Mouse (Mus musculus) CD8-positive naive resting alpha-beta T cell, adult 2 months (primary cell): ENCODE results near the gene Erg.

ENCODE experiments used
- DNase-seq, 2 experiments: peaks; one replicate each; pipeline ENCODE4 v3.0.0; 2022; ENCODE audit warnings: low read depth in 2 of 2, low spot score in 2 of 2

Erg gene

DNA sequence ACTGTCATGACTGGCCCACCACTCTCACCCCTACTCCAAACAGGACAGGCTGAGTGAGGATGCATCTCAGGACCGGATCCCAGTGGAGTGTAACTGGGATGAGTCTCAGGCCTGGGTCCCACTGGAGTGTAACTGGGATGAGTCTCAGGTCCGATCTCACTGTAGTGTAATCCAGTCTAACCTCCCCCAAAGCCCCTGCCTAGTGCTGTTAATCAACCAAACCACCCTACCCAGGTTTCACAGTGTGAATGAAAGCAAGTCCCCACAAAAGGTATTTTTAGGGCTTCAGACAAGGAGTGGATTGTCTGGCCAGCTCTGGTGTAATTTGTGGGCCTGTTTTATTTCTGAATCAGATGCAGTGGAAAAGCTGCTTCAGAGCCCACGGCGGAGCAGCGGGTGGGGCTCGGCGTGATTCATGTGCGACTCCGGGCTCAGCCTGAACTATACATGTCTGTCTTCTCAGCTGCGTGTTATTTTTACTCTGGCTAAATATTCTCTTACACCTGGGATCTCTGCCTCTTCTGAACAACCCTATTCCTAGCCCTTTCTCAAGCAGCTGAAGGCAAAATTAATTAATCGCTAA is 187.5 kb downstream of the Erg start:
- no peak for DNase-seq

DNA sequence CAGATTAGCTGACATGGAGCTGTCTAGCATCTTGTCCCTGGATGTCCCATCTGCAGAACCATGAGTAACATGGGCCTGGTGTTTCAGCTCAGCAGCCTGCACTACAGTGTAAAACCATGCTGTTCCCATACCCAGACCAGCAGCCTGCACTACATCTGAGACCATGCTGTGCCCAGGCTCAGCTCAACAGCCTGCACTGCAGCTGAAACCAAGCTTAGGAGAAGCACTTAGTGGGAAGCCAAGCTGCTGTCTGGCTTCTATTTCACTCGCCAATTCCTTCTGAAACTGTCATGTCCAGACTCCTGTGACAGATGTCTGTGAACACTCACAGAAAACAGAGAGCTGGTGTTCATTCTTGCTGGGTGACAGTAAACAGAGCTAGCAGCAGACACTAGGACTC is 195.6 kb downstream of the Erg start:
- DNase-seq, result no peak

DNA sequence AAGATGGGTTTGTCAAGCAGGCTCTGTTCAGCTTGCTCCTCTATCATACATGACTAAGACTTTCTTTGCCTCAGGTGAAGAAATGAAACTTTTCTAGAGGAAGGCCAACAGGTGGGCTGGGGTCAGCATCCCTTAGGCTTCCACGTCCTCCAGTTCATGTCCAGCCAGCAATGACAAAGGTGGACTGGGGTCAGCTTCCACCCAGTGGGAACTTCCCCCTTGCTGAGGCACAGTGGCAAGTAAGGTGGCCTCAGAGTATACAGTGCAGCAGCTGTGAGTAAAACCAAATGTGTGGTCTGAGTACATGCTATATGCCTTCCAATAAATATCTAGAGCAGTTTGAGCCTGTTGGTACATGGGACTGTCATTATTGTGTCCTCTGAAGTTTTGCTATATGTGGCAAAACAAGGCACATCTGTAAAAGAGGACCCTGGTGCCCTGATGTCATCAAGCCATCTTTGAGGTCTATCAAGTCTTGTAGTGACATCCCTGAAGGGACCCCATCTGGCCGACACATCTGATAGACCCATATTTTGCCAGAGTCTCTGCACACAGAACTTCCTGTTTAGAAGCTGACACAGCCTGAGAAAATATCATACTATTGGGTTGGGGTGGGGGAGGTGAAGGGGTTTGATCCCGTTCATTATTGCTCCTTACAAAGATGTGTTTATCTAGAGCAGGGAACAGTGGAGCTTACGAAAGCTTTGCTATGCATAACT is 197.4 kb downstream of the Erg start:
- DNase-seq, result no peak

DNA sequence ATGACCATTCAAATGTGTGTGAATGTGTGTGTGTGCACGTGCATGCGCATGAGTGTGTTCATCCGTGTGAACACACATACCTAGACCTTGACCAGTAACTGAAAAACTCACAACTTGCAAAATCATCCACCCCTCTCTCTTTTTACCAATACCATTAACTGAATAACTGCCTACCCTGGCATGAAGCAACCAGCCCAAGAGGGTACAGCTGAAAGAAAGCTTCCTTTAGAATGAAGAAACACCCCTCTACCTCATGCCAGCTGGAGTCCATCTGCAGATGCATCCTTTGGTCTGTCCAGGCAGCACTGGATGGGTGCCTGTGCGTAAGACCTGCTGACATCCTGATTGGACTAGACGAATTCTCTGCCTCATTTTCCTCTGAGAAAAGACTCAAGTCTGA is 198.1 kb downstream of the Erg start:
- DNase-seq, result no peak

DNA sequence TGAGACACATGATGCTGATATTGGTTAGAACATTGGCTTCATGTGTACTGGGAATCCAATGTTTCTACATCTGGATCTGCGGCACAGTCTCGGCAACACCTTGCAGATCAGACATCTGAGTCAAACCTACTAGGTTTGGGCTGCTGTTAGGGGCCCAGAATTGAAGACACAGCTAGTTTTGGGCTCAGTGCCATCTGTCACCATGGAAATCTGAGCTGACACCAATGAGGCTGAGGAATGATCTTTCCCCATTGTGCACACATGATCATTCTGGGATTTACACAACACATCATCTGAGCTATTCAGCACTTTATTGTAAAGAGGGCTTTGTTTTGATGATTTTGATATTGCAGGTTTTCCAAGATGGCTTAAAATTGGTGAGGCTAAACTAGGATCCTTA is 199.4 kb downstream of the Erg start:
- DNase-seq, result no peak

DNA sequence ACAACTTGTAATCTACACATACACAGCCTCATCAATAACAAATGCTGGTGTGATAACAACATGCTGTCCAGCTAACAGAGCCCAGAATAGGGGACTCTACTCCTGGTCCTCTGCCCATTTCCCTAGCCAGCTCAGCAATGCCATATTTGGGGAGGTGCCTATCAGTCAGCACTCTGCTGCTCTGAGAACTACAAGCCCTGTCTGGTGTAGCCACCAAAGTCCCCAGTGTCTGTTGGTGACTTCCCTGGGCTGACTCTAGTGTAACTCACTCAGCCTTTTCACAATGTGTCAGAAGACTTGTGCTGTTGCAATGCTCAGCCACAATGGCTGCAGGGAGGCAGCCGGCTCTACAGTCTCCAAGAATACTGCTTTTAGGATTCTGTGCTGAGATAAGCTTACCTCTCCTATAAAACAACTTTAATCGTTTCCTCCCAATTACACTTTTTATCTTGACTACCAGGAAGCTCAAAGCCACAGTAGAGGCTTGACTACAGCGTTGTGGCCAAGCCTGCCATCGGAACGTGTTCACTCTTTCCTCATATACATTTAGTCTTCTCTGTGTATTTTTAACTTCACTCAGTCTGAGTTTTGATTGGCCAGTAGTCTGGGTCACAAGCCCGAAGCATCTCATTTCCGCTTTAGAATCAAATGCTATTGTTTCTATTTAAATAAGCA is 201.0 kb downstream of the Erg start:
- DNase-seq, result no peak

DNA sequence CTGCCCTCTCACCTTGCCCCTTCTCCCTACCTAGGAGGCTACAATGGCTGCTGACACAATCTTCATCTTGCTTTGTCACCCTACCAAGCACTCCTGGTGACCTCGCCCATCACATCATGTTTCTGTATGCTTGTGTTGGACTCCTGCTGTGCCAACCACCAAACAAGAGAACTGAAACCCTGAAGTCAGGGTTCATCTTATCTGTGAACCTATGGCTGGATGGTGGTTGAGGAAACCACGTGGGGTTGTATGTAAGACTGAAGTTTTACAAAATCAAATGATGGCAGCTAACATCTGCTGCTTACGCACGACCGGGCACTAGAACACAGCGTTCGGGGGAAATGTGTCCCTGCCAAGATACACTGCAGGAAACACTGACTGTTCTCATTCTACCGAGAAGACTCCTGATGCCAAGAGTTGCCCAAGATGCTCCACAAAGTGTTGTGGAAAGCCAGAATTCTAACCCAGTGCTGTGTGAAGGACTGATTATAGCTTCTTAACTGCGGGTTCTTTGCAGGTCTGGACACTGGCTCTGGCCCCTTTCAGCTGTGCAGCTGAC is 201.7 kb downstream of the Erg start:
- DNase-seq, result no peak

DNA sequence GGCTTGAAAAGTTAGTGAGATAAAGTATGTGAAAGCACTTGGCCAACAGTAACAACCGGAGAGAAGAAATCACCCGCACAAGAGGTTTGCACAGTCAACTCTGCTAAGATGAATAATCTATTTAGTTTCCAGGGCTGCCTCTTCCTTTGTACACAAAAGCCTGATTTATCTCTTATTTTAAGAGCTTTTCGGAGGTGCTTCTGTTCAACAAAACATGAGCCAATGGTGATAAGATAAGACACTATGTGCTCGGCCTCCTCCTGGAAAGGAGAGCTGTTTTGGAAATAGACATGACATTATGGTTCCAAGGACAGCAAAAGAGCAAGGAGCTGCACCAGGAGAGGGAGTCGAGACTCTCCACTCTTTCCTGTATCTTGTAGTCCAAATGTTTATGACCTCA is 204.1 kb downstream of the Erg start:
- no peak for DNase-seq

DNA sequence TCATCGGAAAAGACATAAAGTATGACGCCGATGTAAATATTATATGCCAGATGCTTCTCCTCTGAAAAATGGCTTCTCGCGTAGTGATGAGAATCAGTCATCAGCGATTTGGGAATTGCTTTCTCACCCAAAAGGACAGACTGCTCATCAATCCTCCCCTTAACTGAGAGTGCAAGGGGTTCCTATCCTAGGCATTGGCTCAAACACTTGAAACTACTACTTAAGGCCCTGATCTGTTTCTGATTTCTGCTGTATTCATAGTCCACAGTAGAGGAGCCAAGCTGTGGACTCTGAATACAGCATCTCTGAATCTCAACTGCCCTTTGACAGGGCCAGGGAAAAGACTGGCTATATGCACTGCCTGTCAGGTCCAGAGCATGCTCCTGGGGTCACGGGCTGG is 209.6 kb downstream of the Erg start:
- no peak for DNase-seq

DNA sequence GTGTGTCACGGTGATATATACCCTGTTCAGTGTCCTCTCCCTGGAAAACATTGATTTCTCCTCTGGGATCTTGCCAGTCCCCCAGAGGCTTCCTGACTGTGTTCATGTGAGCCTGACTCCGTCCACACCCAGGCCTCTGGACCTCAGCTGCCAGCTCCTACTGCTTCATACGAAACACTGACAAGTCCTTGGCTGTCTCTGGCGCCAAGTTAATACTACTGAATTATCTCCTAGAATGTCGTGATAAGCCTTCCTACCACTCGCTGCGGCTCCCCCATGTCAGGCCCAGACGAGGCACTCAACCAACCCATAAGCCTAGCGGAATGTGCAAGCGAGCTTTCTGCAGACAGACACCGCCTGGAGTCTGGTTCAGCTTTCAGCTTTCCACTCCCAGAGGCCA is 210.0 kb downstream of the Erg start:
- no peak for DNase-seq

DNA sequence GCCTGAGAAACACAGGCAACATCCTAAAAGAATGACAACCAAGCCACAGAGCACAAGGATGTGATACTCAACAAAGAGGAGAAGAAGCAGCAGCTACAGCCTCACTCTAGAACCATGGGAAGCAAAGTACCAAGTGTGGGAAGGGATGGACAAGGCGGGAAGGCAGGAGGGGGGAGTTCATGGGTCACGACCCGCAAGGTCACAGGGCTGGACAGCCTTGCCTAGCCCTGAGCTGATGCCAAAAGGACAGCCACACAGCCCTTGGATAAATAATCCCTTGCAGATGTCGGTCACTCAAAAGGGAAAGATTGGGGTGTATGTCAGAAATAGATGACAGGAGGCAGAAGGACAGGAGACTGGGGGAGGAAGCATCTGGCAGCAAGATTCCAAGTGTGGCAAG is 211.7 kb downstream of the Erg start:
- no peak for DNase-seq

DNA sequence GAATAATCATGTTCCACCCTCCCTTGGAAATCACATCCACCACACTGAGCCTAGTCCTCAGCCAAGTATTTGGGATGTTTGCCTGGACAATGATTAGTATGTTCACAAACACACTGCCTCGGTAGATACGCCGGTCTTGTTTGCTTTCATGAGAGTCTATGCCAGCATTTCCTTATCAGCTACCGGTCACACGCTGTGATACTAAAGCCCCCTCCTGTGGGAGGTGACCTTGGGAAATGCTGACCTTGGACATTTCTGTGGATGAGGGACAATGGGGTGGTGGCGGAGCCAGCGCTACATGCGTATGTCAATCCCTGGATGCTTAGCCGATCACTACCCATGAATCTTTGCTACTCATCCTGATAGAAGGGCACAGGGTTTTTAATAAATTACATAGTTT is 213.4 kb downstream of the Erg start:
- no peak for DNase-seq

DNA sequence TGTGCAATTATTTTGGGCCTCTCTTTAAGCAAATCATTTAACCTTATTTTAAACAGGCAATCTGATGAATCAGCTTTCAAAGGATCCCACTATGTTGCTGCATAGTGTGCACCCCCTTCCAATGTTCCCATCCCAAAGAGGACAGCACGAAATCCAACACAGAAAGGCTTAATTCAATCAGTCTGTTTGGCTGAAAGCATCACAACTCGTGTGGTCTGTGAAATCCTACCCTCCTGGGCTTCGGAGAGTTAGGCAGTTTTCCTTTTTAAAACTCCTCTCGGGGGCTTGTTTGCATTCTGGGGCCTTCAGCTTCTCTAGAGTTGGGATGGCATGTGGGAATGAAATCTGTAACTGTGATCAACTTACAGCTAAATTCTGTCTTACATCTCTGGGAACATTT is 214.7 kb downstream of the Erg start:
- no peak for DNase-seq

DNA sequence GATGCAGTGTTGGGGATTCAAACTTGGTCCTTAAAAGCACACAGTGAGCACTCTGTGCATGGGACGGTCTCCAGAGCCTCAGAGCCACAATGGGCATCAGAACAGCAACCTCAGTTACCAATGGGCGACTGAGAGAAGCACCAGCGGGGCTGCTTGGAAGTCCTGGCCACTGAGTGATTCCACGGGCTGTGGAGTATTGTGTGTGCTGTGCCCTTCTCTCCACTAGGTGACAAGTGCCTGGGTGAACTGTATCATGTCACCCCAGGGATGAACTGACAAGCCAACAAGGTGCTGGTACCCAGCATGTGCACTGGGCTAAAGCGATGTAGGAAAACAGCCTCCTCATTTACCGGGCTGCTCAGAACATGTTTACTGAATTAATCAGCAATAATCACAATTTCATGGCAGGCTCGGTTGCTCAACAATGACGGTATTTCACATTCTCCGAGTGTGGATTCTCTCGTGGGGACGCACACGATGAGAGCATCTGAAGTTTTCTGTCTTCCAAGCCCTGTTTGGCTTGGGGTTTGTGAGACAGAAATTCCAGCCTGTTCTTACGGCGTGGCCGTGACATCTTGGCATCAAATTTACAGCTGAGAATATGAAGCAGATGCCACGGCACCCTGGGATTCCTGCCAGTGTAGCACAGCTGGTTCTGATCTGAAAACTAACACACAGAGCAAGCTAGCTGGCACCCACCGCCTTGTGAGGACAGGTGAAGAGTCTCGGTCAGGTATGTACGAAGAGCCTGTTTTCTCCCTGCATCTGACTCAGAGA is 219.2 kb downstream of the Erg start:
- DNase-seq, result no peak

DNA sequence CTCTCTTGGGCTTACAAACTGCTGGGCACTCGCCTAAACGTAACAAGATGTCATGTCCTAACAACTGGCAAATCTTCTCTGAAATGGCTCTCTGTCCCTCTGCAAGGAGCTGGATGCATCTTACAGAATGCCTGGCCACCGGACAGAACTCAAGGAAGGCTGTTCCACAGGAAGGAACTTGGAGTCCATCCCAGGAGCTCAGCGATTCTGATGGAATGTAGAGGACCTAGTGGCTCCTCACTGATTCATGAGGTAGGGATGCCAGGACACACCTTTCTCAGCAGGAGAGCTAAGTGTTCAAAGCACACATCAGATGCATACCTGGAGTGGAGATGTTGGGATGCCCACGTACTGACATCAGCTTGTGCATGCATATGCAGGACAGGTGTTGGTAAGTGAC is 221.2 kb downstream of the Erg start:
- no peak for DNase-seq

DNA sequence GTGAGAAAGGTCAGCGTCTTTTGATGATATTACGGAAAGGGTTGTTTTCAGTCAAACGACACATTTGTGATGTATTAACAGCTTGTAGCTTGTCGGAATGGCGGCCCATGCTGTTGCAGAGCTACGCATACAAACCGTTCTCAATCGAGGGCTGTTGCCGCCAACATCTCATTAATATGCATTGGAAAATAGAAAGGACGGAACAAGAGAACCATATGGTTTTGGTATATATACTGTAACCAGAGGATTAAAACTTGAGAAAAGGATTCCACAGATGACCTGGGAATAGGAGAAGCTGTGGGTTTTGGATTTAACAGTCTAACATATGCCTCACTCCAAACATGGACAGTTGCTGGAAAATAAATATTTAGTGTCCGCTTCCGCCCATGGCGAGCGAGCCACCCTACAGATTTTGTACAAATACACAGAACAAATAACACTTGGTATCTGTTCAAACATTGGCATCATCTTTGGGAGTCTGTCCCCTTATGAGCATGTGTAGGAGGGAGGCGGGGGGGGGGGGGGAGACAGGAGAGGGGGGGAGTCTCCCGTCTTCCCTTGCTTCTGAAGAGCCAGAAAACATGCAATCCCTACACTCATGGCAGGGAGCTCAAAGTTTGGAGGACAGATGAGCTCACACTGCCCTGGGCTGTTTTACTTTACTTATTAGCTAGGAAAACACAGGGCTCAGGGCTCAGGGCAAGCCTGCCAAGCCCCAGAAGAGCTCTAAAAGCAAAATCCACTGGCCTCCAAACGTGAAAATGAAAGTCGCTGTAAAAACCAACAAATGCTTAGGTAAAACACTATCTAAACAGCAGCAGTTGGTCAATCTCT is 222.5 kb downstream of the Erg start:
- DNase-seq, result no peak

DNA sequence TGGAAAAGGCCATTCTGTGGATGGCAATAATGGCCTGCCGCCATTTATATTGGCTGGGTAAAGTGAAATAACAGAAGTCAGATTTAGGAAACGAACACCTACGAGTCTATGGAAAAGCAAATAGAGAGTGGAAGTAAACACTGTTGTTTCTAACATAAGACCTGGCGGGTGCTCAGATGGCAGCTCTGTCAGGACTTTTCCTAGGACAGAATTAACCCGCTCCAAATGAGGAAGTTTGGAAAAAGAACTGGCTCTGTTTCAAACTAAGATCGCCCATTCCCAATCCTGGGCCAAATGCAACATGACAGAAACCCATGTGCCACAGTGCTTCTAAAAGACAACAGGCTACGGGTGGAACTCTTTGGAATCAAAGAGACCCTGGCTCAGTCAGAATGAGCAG is 224.4 kb downstream of the Erg start:
- no peak for DNase-seq

DNA sequence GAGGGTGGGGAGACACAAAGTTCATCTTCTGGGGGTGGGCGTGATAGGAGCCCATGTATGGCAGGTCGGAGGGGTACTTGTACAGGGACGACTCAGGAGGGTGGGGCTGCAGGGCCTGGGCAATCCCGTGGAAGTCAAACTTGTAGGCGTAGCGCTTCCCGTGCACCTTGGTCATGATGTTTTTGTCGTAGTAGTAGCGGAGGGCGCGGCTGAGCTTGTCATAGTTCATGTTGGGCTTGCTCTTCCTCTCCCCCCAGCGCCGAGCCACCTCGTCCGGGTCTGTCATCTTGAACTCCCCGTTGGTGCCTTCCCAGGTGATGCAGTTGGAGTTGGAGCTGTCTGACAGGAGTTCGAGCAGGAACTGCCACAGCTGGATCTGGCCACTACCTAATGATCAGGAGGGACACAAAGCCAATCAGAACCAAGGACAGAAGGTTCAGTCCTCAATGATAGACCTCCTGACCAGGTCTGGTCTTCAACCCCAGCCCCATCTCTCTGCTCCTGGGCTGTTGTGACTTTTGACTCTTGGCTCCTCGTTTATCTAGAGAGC is 225.4 kb downstream of the Erg start:
- no peak for DNase-seq

DNA sequence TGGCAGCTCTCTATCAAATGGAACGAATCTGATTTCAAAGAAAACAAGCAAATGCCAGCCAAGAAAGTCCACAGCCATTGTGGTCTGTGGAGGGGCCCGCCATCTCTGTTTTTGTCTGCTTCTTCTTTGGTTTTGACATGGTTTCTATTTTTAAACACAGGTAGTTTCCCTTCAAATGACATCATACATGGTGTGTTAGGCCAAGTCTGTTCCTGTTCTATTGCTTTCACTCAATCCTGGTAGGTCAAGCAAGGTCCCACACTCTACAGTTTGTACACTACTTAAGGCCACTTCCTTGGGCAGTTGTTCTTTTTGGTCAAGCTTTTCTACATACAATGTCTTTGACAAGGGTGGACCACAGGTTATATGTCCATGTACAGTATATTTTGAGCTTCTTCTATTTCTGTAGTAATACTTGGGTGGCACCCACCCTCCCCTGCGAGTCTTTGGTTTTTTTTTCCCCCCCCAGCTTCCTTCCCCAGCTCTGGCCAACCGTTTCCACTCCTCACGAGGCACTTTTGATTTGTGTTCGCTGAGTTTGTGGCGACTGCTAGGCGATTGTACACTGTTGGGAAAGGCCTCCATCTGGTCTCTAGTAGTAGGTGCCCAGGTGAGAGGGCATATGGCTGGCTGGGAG is 226.1 kb downstream of the Erg start:
- peak in 1 of 2 experiments; percentile 20 for DNase-seq
